Mouse (Mus musculus) kidney, postnatal 0 days (tissue): ENCODE results near the gene Pnp. TPM values are rescaled to one million over a fixed set of nuclear protein-coding genes. Genes with fewer than 3 reads are reported as not detected.

Source experiments
- ATAC-seq: fragments of 200-750 bp; cut with Nextera tagmentation; replicated peaks from 2 replicates; pipeline ENCODE4 v1.8.0; 2017; ENCODE audit warnings: low read depth, moderate number of reproducible peaks, moderate TSS enrichment, moderate library complexity; ENCODE audit not compliant: low FRiP score
- DNase-seq: peaks from one replicate; pipeline ENCODE4 v3.0.0-alpha.2; 2016; ENCODE audit warnings: low spot score
- H3K27ac ChIP-seq: fragments of 300-500 bp; sonication (generic); 2 replicates; pipeline ENCODE4 v1.5.1; 2014; ENCODE audit warnings: mild to moderate bottlenecking
- H3K27me3 ChIP-seq: fragments of 300-500 bp; sonication (generic); 2 replicates; pipeline ENCODE4 v1.6.1; 2014; ENCODE audit warnings: low read length, mixed read lengths; ENCODE audit not compliant: insufficient read depth
- H3K36me3 ChIP-seq: fragments of 300-500 bp; sonication (generic); 2 replicates; pipeline ENCODE4 v1.6.1; 2014; ENCODE audit warnings: low read length, mixed read lengths; ENCODE audit not compliant: insufficient read depth
- H3K4me1 ChIP-seq: fragments of 300-500 bp; sonication (generic); replicated peaks from 2 replicates; pipeline ENCODE4 v1.6.1; 2014; ENCODE audit warnings: antibody characterized with exemption, low read length, mixed read lengths; ENCODE audit not compliant: insufficient read depth
- H3K4me2 ChIP-seq: fragments of 300-500 bp; sonication (generic); 2 replicates; pipeline ENCODE4 v1.6.1; 2014; ENCODE audit warnings: mild to moderate bottlenecking, low read length, moderate library complexity, mixed read lengths
- H3K4me3 ChIP-seq: fragments of 300-500 bp; sonication (generic); replicated peaks from 2 replicates; pipeline ENCODE4 v1.5.1; 2014; ENCODE audit warnings: low read depth, low read length
- H3K9ac ChIP-seq: fragments of 300-500 bp; sonication (generic); 2 replicates; pipeline ENCODE4 v1.6.1; 2014; ENCODE audit warnings: low read depth, low read length
- H3K9me3 ChIP-seq: fragments of 300-500 bp; sonication (generic); replicated peaks from 2 replicates; pipeline ENCODE4 v1.6.1; 2016; ENCODE audit warnings: low read length, inconsistent platforms, mixed read lengths
- CTCF ChIP-seq: IDR thresholded peaks from 2 replicates; pipeline ENCODE4 v1.5.1; 2016; ENCODE audit warnings: antibody characterized with exemption, low read depth, mild to moderate bottlenecking, moderate library complexity
- WGBS: fragments of 180-500 bp; shearing (Covaris S2); extraction: QIAGEN DNeasy Blood & Tissue Kit; methylation state at CpG from one replicate; pipeline ENCODE4 v1.1.7; 2014; 5-methylcytosine and 5-hydroxymethylcytosine counted together
- polyA plus RNA-seq: library from polyadenylated mRNA; unstranded; fragments of >200 nt; fragmentation: Nextera tagmentation; extraction: Ambion mirVana; gene quantifications from 2 replicates; pipeline ENCODE4 v1.2.1, GENCODE M21; 2015

Pnp gene
- polyA plus RNA-seq, 1 experiment from 2014 or later = 78.5 TPM

GRCm38 (mm10) chr14:50929951-50930350 lies 931 bp upstream of the Pnp start:
- no peak for ATAC-seq
- no peak for TF ChIP-seq CTCF
- WGBS = 9% methylated on average over 10 of the region's 10 CpGs
- H3K36me3 ChIP-seq = peaks cover 23% of the 10 kb centered on the region
- H3K27ac ChIP-seq = peak overlapping the region; percentile 87
- peak overlapping the region; percentile 94 for H3K9ac ChIP-seq
- H3K4me3 ChIP-seq = peak overlapping the region; percentile 88
- H3K4me1 ChIP-seq = 0 out of 2 replicates have a peak, but pooled peaks cover 5% of the 10 kb centered on the region
- peak; percentile 5 for DNase-seq
- H3K27me3 ChIP-seq = no peaks in the 10 kb centered on the region
- H3K9me3 ChIP-seq = no peaks in the 10 kb centered on the region
- H3K4me2 ChIP-seq = peak overlapping the region; percentile 84

- under 1% methylated on average over 38 of the region's 38 CpGs for WGBS
- Histone ChIP-seq H3K27me3 (no peaks in the 10 kb centered on the region), H3K4me1 (0 out of 2 replicates have a peak, but pooled peaks cover 5% of the 10 kb centered on the region), H3K36me3 (peaks cover 23% of the 10 kb centered on the region), H3K4me2 (peak overlapping the region; percentile 84), H3K27ac (peak overlapping the region; percentile 87), H3K4me3 (peak overlapping the region; percentile 88), H3K9ac (peak overlapping the region; percentile 94), H3K9me3 (no peaks in the 10 kb centered on the region)
- no peak for TF ChIP-seq CTCF
- ATAC-seq (peak; percentile 70), DNase-seq (peak; percentile 22)
Measured at GRCm38 (mm10) chr14:50930377-50930753, 517 bp upstream of the Pnp start.

- H3K27ac ChIP-seq = peak overlapping the region; percentile 65
- H3K36me3 ChIP-seq = peaks cover 21% of the 10 kb centered on the region
- ATAC-seq (no peak), DNase-seq (no peak)
- no peaks in the 10 kb centered on the region for H3K27me3 ChIP-seq
- H3K9ac ChIP-seq = peak overlapping the region; percentile 15; the same call in 1 of the 2 replicates
- H3K4me1 ChIP-seq = no peaks in the 10 kb centered on the region
- H3K4me2 ChIP-seq = peak overlapping the region; percentile 61
- 5% methylated on average over 12 of the region's 12 CpGs for WGBS
- H3K4me3 ChIP-seq = peak overlapping the region; percentile 88
- no peaks in the 10 kb centered on the region for H3K9me3 ChIP-seq
- no peak for TF ChIP-seq CTCF
Measured at GRCm38 (mm10) chr14:50931493-50932020, 675 bp downstream of the Pnp start.

- no peak overlapping the region for H3K4me2 ChIP-seq
- H3K4me3 ChIP-seq = no peak overlapping the region
- no peaks in the 10 kb centered on the region for H3K36me3 ChIP-seq
- no peak overlapping the region for H3K27ac ChIP-seq
- no peak for TF ChIP-seq CTCF
- H3K9ac ChIP-seq = no peak overlapping the region
- 64% methylated on average over 1 of the region's 1 CpGs for WGBS
- H3K9me3 ChIP-seq = no peaks in the 10 kb centered on the region
- ATAC-seq = no peak
- no peaks in the 10 kb centered on the region for H3K27me3 ChIP-seq
- no peaks in the 10 kb centered on the region for H3K4me1 ChIP-seq
- no peak for DNase-seq
Measured at GRCm38 (mm10) chr14:50936649-50937048, 5.8 kb downstream of the Pnp start.

GRCm38 (mm10) chr14:50938119-50938908 lies 7.4 kb downstream of the Pnp start:
- Histone ChIP-seq H3K9me3 (no peaks in the 10 kb centered on the region), H3K4me2 (no peak overlapping the region), H3K27me3 (no peaks in the 10 kb centered on the region), H3K36me3 (no peaks in the 10 kb centered on the region), H3K9ac (no peak overlapping the region), H3K4me1 (no peaks in the 10 kb centered on the region), H3K4me3 (no peak overlapping the region), H3K27ac (no peak overlapping the region)
- DNase-seq = no peak
- TF ChIP-seq CTCF = no peak
- 85% methylated on average over 3 of the region's 3 CpGs for WGBS
- no peak for ATAC-seq

GRCm38 (mm10) chr14:50938940-50939339 lies 8.1 kb downstream of the Pnp start:
- no peak for TF ChIP-seq CTCF
- no peaks in the 10 kb centered on the region for H3K36me3 ChIP-seq
- H3K9ac ChIP-seq = no peak overlapping the region
- H3K9me3 ChIP-seq = no peaks in the 10 kb centered on the region
- no peak overlapping the region for H3K4me3 ChIP-seq
- 52% methylated on average over 2 of the region's 2 CpGs for WGBS
- ATAC-seq (no peak), DNase-seq (no peak)
- no peaks in the 10 kb centered on the region for H3K27me3 ChIP-seq
- no peaks in the 10 kb centered on the region for H3K4me1 ChIP-seq
- no peak overlapping the region for H3K4me2 ChIP-seq
- H3K27ac ChIP-seq = no peak overlapping the region
